Mouse (Mus musculus) forebrain, postnatal 0 days (tissue): ENCODE measurements around the gene Klhl26. TPM values are rescaled to one million over a fixed set of nuclear protein-coding genes. Genes with fewer than 3 reads are reported as not detected.

ENCODE experiments used
- ATAC-seq: fragments of 200-750 bp; cut with Nextera tagmentation; 2 replicates; pipeline ENCODE4 v1.8.0; 2017; ENCODE audit warnings: mild to moderate bottlenecking, moderate library complexity
- DNase-seq: peaks from one replicate; pipeline ENCODE4 v3.0.0-alpha.2; 2015
- H3K27ac ChIP-seq: fragments of 300-500 bp; sonication (generic); 2 replicates; pipeline ENCODE4 v1.5.1; 2014; ENCODE audit warnings: low read depth, mild to moderate bottlenecking, antibody characterized with exemption, low read length, moderate library complexity, mixed read lengths
- H3K27me3 ChIP-seq: fragments of 300-500 bp; sonication (generic); 2 replicates; pipeline ENCODE4 v1.6.1; 2014; ENCODE audit warnings: mild to moderate bottlenecking, low read length, mixed read lengths; ENCODE audit not compliant: insufficient read depth
- H3K36me3 ChIP-seq: fragments of 300-500 bp; sonication (generic); 2 replicates; pipeline ENCODE4 v1.6.1; 2014; ENCODE audit warnings: mild to moderate bottlenecking, moderate library complexity; ENCODE audit not compliant: insufficient read depth
- H3K4me1 ChIP-seq: fragments of 300-500 bp; sonication (generic); 2 replicates; pipeline ENCODE4 v1.6.1; 2014; ENCODE audit warnings: antibody characterized with exemption; ENCODE audit not compliant: insufficient read depth
- H3K4me2 ChIP-seq: fragments of 300-500 bp; sonication (generic); 2 replicates; pipeline ENCODE4 v1.6.1; 2014; ENCODE audit warnings: low read depth, mild to moderate bottlenecking, moderate library complexity
- H3K4me3 ChIP-seq: fragments of 300-500 bp; sonication (generic); 2 replicates; pipeline ENCODE4 v1.5.1; 2014; ENCODE audit warnings: low read depth, low read length, mixed read lengths
- H3K9ac ChIP-seq: fragments of 300-500 bp; sonication (generic); 2 replicates; pipeline ENCODE4 v1.6.1; 2014; ENCODE audit warnings: mild to moderate bottlenecking
- H3K9me3 ChIP-seq: fragments of 300-500 bp; sonication (generic); 2 replicates; pipeline ENCODE4 v1.6.1; 2016; ENCODE audit warnings: low read length
- CTCF ChIP-seq: sonication (generic); IDR thresholded peaks from 2 replicates; pipeline ENCODE4 v1.5.1; 2016; ENCODE audit warnings: antibody characterized with exemption, control low read depth, low read depth
- WGBS: fragments of 180-500 bp; shearing (Covaris S2); extraction: QIAGEN DNeasy Blood & Tissue Kit; methylation state at CpG from one replicate; pipeline ENCODE4 v1.1.7; 2014; 5-methylcytosine and 5-hydroxymethylcytosine counted together
- polyA plus RNA-seq: library from polyadenylated mRNA; unstranded; fragments of >200 nt; fragmentation: Nextera tagmentation; extraction: Ambion mirVana; gene quantifications from 2 replicates; pipeline ENCODE4 v1.2.1, GENCODE M21; 2015
- total RNA-seq: library from RNA; depleted of rRNA; stranded (reverse); fragments of >200 nt; gene quantifications from 2 replicates; pipeline ENCODE4 v1.2.3, GENCODE M21; 2014

The Klhl26 gene
- total and polyA plus RNA-seq, 2 experiments from 2014 or later = 34.8 to 35.3 TPM

DNA sequence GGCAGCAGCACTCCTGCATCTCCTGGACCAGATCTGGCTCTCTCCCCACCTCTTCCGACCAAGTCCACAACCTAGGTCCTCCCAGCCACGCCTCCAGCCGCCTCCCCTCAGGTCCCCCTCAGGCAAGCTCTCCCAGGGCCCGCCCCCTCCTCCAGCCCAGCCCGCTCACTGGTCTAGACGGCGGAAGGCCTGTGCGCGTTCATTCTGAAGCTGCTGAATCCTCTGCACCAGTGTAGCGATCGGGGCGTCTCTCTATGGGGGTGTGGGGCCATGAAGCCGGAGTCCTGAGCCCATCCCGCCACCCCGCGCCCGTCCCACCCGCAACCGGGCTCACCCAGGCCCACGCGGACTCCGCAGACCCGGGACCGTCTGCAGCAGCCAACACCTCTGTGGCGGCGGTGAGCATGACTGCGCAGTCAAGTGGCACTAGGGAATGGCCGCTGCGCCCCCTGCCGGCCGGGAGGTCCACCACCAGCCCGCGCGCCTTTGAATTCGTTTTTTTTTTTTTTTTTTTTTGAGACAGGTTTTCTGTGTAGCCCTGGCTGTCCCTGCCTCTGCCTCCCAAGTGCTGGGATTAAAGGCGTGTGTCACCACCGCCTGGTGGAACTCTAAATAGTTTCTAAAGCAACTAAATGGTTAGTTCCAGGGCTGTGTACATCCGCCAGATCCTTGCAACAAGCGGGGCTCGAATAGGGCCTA, 29.7 kb upstream of the Klhl26 start, which contains the start of gene Rex1bd:
Gene Rex1bd (minus strand): TSS at position 425 of the 699 bp plus-strand sequence.
- peak; percentile 96 for DNase-seq
- peak within 1 kb of the TSS; percentile 80 for H3K4me3 ChIP-seq
- peak; percentile 83 for ATAC-seq
- H3K9me3 ChIP-seq = no peaks in the 10 kb centered on the region
- TF ChIP-seq CTCF = peak; percentile 95
- H3K4me2 ChIP-seq = peak within 1 kb of the TSS; percentile 83
- H3K9ac ChIP-seq = peak within 1 kb of the TSS; percentile 93
- H3K36me3 ChIP-seq = peaks cover 24% of the 10 kb centered on the region
- H3K27me3 ChIP-seq = 0 out of 2 replicates have a peak, but pooled peaks cover 12% of the 10 kb centered on the region
- 4% methylated on average over 40 of the region's 40 CpGs for WGBS
- peaks cover 23% of the 10 kb centered on the region; the same call in 1 of the 2 replicates for H3K4me1 ChIP-seq
- H3K27ac ChIP-seq = peak within 1 kb of the TSS; percentile 96

GRCm38 (mm10) chr8:70505698-70506327, 29.0 kb upstream of the Klhl26 start:
- TF ChIP-seq CTCF = no peak
- DNase-seq (no peak), ATAC-seq (peak; percentile 21)
- peak overlapping the region; percentile 96 for H3K27ac ChIP-seq
- H3K4me2 ChIP-seq = peak overlapping the region; percentile 83
- H3K27me3 ChIP-seq = peaks cover 12% of the 10 kb centered on the region; the same call in 1 of the 2 replicates
- peak overlapping the region; percentile 80 for H3K4me3 ChIP-seq
- peaks cover 24% of the 10 kb centered on the region for H3K36me3 ChIP-seq
- no peaks in the 10 kb centered on the region for H3K9me3 ChIP-seq
- 31% methylated on average over 30 of the region's 32 CpGs for WGBS
- H3K9ac ChIP-seq = peak overlapping the region; percentile 93
- peaks cover 23% of the 10 kb centered on the region; the same call in 1 of the 2 replicates for H3K4me1 ChIP-seq

DNA sequence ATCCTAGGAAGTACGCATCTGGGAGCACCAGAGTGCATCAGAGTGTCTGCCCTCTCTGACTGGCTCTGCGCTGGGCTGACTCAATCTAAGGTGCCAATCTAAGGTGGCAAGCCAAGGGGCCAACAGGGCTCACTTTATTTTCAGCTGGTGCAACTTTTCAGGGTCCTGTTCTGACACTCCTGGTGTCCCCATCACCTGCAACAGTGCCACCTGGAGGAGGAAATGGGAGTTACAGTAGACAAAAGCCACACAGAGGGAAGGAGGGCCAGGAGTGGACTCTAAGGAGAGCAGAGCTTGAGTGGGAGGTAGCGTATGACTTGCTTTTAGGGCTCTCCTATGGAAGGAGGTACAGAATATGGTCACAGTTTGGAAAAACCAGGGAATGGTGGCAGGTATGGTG, 28.1 kb upstream of the Klhl26 start:
- H3K9ac ChIP-seq = no peak overlapping the region
- H3K27ac ChIP-seq = no peak overlapping the region; the same call in 1 of the 2 replicates
- H3K9me3 ChIP-seq = no peaks in the 10 kb centered on the region
- peak; percentile 86 for TF ChIP-seq CTCF
- peaks cover 23% of the 10 kb centered on the region; the same call in 1 of the 2 replicates for H3K4me1 ChIP-seq
- ATAC-seq (no peak), DNase-seq (peak; percentile 81)
- WGBS = 66% methylated on average over 3 of the region's 3 CpGs
- no peak overlapping the region for H3K4me3 ChIP-seq
- H3K27me3 ChIP-seq = peaks cover 12% of the 10 kb centered on the region; the same call in 1 of the 2 replicates
- H3K36me3 ChIP-seq = peaks cover 24% of the 10 kb centered on the region
- H3K4me2 ChIP-seq = no peak overlapping the region; the same call in 1 of the 2 replicates

DNA sequence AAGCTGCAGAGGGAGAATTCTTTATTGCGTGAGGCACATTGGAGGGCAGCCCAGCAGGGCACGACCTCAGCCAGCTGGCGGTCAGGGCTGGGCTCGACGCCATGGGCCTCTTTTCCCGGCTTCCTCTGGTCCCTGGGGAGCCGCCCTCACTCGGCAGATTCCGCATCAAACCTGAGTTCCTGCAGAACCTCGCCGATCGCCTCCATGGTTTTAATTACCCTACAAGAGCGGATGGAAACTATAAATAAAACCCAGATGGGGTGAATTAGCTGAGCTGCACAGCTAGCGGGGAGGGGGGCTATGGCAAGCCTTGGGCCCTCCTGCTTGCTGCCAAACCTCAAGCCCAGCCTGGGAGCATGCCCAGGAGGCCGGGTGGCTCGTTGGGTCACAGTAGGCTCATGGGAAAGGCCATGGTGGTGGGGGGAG, 27.5 kb upstream of the Klhl26 start:
- Histone ChIP-seq H3K36me3 (peaks cover 24% of the 10 kb centered on the region), H3K4me1 (peaks cover 19% of the 10 kb centered on the region; the same call in 1 of the 2 replicates), H3K9me3 (no peaks in the 10 kb centered on the region), H3K4me2 (no peak overlapping the region), H3K27ac (peak overlapping the region; percentile 50), H3K9ac (no peak overlapping the region), H3K4me3 (no peak overlapping the region), H3K27me3 (peaks cover 12% of the 10 kb centered on the region; the same call in 1 of the 2 replicates)
- 47% methylated on average over 16 of the region's 16 CpGs for WGBS
- DNase-seq (no peak), ATAC-seq (no peak)
- TF ChIP-seq CTCF = no peak

DNA sequence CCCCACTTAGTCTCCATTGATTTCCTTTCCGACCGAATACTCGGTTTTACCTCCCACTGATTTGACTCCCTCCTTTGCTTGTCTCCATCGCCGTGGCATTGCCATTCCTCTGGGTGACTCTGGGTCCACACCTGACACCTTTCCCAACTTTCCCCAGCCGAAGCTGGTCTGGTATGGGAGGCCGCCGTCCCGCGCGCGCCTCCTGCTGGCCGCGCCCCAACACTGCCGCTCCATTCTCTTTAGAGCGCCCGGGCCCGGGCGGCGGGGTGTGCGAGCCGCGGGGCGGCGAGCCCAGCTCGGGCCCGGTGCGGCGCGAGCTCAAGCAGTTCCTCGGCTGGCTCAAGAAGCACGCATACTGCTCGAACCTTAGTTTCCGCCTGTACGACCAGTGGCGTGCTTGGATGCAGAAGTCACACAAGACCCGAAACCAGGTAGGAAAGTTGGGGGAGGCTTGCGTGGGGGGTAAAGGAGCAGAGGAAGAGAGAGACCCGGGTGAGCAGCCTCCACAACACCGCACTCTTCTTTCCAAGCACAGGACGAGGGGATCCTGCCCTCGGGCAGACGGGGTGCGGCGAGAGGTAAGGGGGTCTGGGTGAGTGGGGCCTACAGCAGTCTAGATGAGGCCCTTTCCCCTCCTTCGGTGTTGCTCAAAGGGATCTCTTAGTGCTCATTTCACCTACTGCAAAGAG, 26.4 kb upstream of the Klhl26 start:
- H3K4me3 ChIP-seq = no peak overlapping the region
- peak; percentile 71 for DNase-seq

GRCm38 (mm10) chr8:70502540-70502939, 25.8 kb upstream of the Klhl26 start:
- Histone ChIP-seq H3K27ac (no peak overlapping the region), H3K9me3 (no peaks in the 10 kb centered on the region), H3K27me3 (peaks cover 26% of the 10 kb centered on the region), H3K4me3 (no peak overlapping the region), H3K36me3 (peaks cover 13% of the 10 kb centered on the region), H3K9ac (no peak overlapping the region), H3K4me1 (peaks cover 11% of the 10 kb centered on the region; the same call in 1 of the 2 replicates), H3K4me2 (no peak overlapping the region)
- DNase-seq = no peak
- TF ChIP-seq CTCF = no peak
- 39% methylated on average over 12 of the region's 12 CpGs for WGBS
- ATAC-seq = no peak

More for the DNA sequence above, 26.4 kb upstream of the Klhl26 start:
- 15% methylated on average over 46 of the region's 46 CpGs for WGBS
- no peak for ATAC-seq
- no peak overlapping the region for H3K27ac ChIP-seq
- no peaks in the 10 kb centered on the region for H3K9me3 ChIP-seq
- no peak overlapping the region for H3K4me2 ChIP-seq
- H3K36me3 ChIP-seq = peaks cover 18% of the 10 kb centered on the region
- peaks cover 20% of the 10 kb centered on the region for H3K27me3 ChIP-seq
- no peak overlapping the region for H3K9ac ChIP-seq
- H3K4me1 ChIP-seq = peaks cover 11% of the 10 kb centered on the region; the same call in 1 of the 2 replicates
- peak; percentile 80 for TF ChIP-seq CTCF
